8 mouse cellular contexts compared by ENCODE assay signal in the genomic region with DNA sequence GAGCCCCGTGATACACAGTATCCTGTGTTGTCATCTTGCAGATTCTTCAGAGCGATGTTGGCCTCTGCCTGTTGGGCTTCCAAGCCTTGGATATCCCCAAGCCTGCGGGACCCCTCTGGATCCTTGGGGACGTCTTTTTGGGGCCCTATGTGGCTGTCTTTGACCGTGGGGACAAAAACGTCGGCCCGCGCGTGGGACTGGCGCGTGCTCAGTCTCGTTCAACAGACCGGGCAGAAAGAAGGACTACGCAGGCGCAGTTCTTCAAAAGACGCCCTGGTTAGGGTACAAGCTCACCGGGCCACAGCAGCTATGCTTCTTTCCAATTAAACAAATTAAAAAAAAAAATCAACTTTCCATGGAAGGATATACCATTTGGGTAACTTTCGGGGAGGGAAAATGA. TPM values are rescaled to one million over a fixed set of nuclear protein-coding genes. Genes with fewer than 3 reads are reported as not detected.
DNase-seq lines count a peak whose midpoint lies in the region; ATAC-seq lines count a peak whose summit lies in the region.

No protein-coding gene starts in this region.

- 16% methylated on average over 19 of the region's 19 CpGs for WGBS in liver, embryonic 11.5 days
- 17% methylated on average over 19 of the region's 19 CpGs for WGBS in embryonic facial prominence, embryonic 11.5 days
- 7% methylated on average over 19 of the region's 19 CpGs for WGBS in midbrain, embryonic 13.5 days

- intact Hi-C loops in gastrocnemius, postnatal 36 days (cut with DNase I) = no loop called here

- no peaks in the 10 kb centered on the region for H3K9me3 ChIP-seq in liver, embryonic 11.5 days (ENCODE audit: control insufficient read depth, low read length)
- H3K9me3 ChIP-seq in embryonic facial prominence, embryonic 11.5 days (replicated peaks; ENCODE audit: control insufficient read depth, low read length) = no peaks in the 10 kb centered on the region
- H3K9me3 ChIP-seq in midbrain, embryonic 13.5 days = no peaks in the 10 kb centered on the region

- ATAC-seq in liver, embryonic 11.5 days (replicated peaks; ENCODE audit: low FRiP score) = no peak
- no peak for ATAC-seq in embryonic facial prominence, embryonic 11.5 days (replicated peaks; ENCODE audit: insufficient number of reproducible peaks, low FRiP score, low TSS enrichment, low read depth)
- ATAC-seq in midbrain, embryonic 13.5 days = no peak

- no peak overlapping the region for H3K27ac ChIP-seq in liver, embryonic 11.5 days (ENCODE audit: low read depth, low read length)
- no peak overlapping the region for H3K27ac ChIP-seq in embryonic facial prominence, embryonic 11.5 days (replicated peaks; ENCODE audit: low read depth, low read length)
- no peak overlapping the region for H3K27ac ChIP-seq in midbrain, embryonic 13.5 days

- H3K4me3 ChIP-seq in liver, embryonic 11.5 days (ENCODE audit: low read depth, low read length) = peak overlapping the region; percentile 20; the same call in 1 of the 2 replicates
- H3K4me3 ChIP-seq in embryonic facial prominence, embryonic 11.5 days (ENCODE audit: low read depth, low read length) = peak overlapping the region; percentile 23; the same call in 1 of the 2 replicates
- peak overlapping the region; percentile 65 for H3K4me3 ChIP-seq in midbrain, embryonic 13.5 days (replicated peaks)

- H3K27me3 ChIP-seq in liver, embryonic 11.5 days (replicated peaks; ENCODE audit: control insufficient read depth, insufficient read depth, low read length) = peaks cover 78% of the 10 kb centered on the region
- H3K27me3 ChIP-seq in embryonic facial prominence, embryonic 11.5 days (ENCODE audit: control insufficient read depth, insufficient read depth, low read length) = peaks cover 26% of the 10 kb centered on the region
- peaks cover 38% of the 10 kb centered on the region for H3K27me3 ChIP-seq in midbrain, embryonic 13.5 days

- DNase-seq in liver, embryonic 11.5 days (ENCODE audit: low spot score) = no peak
- no peak for DNase-seq in liver
- no peak for DNase-seq in embryonic facial prominence, embryonic 11.5 days (ENCODE audit: low spot score)
- peak; percentile 71 for DNase-seq in layer of hippocampus, adult 11-12 months (ENCODE audit: low spot score)
- no peak for DNase-seq in gastrocnemius, postnatal 36 days
- DNase-seq in thymus, postnatal 25 days = no peak
- DNase-seq in ovary, postnatal 36 days (ENCODE audit: low spot score) = no peak

- H3K36me3 ChIP-seq in liver, embryonic 11.5 days (ENCODE audit: control insufficient read depth, insufficient read depth, low read length) = no peaks in the 10 kb centered on the region
- no peaks in the 10 kb centered on the region for H3K36me3 ChIP-seq in embryonic facial prominence, embryonic 11.5 days (replicated peaks; ENCODE audit: control insufficient read depth, insufficient read depth, low read depth, low read length)
- H3K36me3 ChIP-seq in midbrain, embryonic 13.5 days = no peaks in the 10 kb centered on the region

- H3K9ac ChIP-seq in liver, embryonic 11.5 days (ENCODE audit: low read depth, low read length) = no peak overlapping the region
- peak overlapping the region; percentile 11; the same call in 1 of the 2 replicates for H3K9ac ChIP-seq in embryonic facial prominence, embryonic 11.5 days (replicated peaks; ENCODE audit: low read length)
- peak overlapping the region; percentile 58 for H3K9ac ChIP-seq in midbrain, embryonic 13.5 days (replicated peaks)

- H3K4me2 ChIP-seq in liver, embryonic 11.5 days = peak overlapping the region; percentile 45
- peak overlapping the region; percentile 32 for H3K4me2 ChIP-seq in embryonic facial prominence, embryonic 11.5 days (ENCODE audit: low read depth, low read length)
- peak overlapping the region; percentile 95 for H3K4me2 ChIP-seq in midbrain, embryonic 13.5 days (replicated peaks)

- H3K4me1 ChIP-seq in liver, embryonic 11.5 days (replicated peaks; ENCODE audit: control insufficient read depth, insufficient read depth, low read length) = peaks cover 3% of the 10 kb centered on the region; the same call in 1 of the 2 replicates
- peaks cover 4% of the 10 kb centered on the region for H3K4me1 ChIP-seq in embryonic facial prominence, embryonic 11.5 days (ENCODE audit: control insufficient read depth, insufficient read depth, low read length)
- peaks cover 42% of the 10 kb centered on the region for H3K4me1 ChIP-seq in midbrain, embryonic 13.5 days (replicated peaks)

RNA-seq across cellular contexts. Expression of a gene that starts 3.9 kb away (rescaled TPM):
- polyA plus RNA-seq in liver, embryonic 11.5 days (2014; fragmentation: Nextera tagmentation; extraction: Ambion mirVana) = 0.22 and 0.23 TPM in 2 replicates
- polyA plus RNA-seq in embryonic facial prominence, embryonic 11.5 days (2014; fragmentation: Nextera tagmentation; extraction: Ambion mirVana) = 0.32 and 0.39 TPM in 2 replicates
- polyA plus RNA-seq in midbrain, embryonic 13.5 days (2015; fragmentation: Nextera tagmentation; extraction: Ambion mirVana) = 3.7 and 4.4 TPM in 2 replicates
- total RNA-seq in gastrocnemius, postnatal 36 days (2021) = 1 to 10 TPM; 5.3 to 5.7 TPM

RNA-seq across cellular contexts. Expression of a gene that starts 14.3 kb away (rescaled TPM):
- 1.4 and 2.1 TPM in 2 replicates for polyA plus RNA-seq in liver, embryonic 11.5 days (2014; fragmentation: Nextera tagmentation; extraction: Ambion mirVana)
- 0.70 and 0.88 TPM in 2 replicates for polyA plus RNA-seq in embryonic facial prominence, embryonic 11.5 days (2014; fragmentation: Nextera tagmentation; extraction: Ambion mirVana)
- polyA plus RNA-seq in midbrain, embryonic 13.5 days (2015; fragmentation: Nextera tagmentation; extraction: Ambion mirVana) = 0.64 and 1.3 TPM in 2 replicates
- under 1 TPM; 0.30 to 0.54 TPM for total RNA-seq in gastrocnemius, postnatal 36 days (2021)

RNA-seq across cellular contexts. Expression of a gene that starts 32.8 kb away (rescaled TPM):
- 65.6 and 69.2 TPM in 2 replicates for polyA plus RNA-seq in liver, embryonic 11.5 days (2014; fragmentation: Nextera tagmentation; extraction: Ambion mirVana)
- polyA plus RNA-seq in embryonic facial prominence, embryonic 11.5 days (2014; fragmentation: Nextera tagmentation; extraction: Ambion mirVana) = 63.7 and 69.6 TPM in 2 replicates
- 71.3 and 74.9 TPM in 2 replicates for polyA plus RNA-seq in midbrain, embryonic 13.5 days (2015; fragmentation: Nextera tagmentation; extraction: Ambion mirVana)
- total RNA-seq in gastrocnemius, postnatal 36 days (2021) = 10 to 100 TPM; 28.9 to 31.1 TPM

RNA-seq across cellular contexts. Expression of a gene that starts 37.9 kb away (rescaled TPM):
- 119 and 128 TPM in 2 replicates for polyA plus RNA-seq in liver, embryonic 11.5 days (2014; fragmentation: Nextera tagmentation; extraction: Ambion mirVana)
- polyA plus RNA-seq in embryonic facial prominence, embryonic 11.5 days (2014; fragmentation: Nextera tagmentation; extraction: Ambion mirVana) = 56.3 and 61.4 TPM in 2 replicates
- polyA plus RNA-seq in midbrain, embryonic 13.5 days (2015; fragmentation: Nextera tagmentation; extraction: Ambion mirVana) = 38.7 and 40.1 TPM in 2 replicates
- 1 to 10 TPM; 5.6 to 6.7 TPM for total RNA-seq in gastrocnemius, postnatal 36 days (2021)

RNA-seq across cellular contexts. Expression of a gene that starts 54.6 kb away (rescaled TPM):
- polyA plus RNA-seq in liver, embryonic 11.5 days (2014; fragmentation: Nextera tagmentation; extraction: Ambion mirVana) = 0.05 TPM in 1 of 2 replicates, not detected in the other
- not detected in 2 replicates for polyA plus RNA-seq in embryonic facial prominence, embryonic 11.5 days (2014; fragmentation: Nextera tagmentation; extraction: Ambion mirVana)
- not detected in 2 replicates for polyA plus RNA-seq in midbrain, embryonic 13.5 days (2015; fragmentation: Nextera tagmentation; extraction: Ambion mirVana)
- total RNA-seq in gastrocnemius, postnatal 36 days (2021) = not detected

Comparison
In these comparisons a context has a peak if more than half of its experiments do, and no peak if none do; other contexts are left out.
1. H3K4me2 ChIP-seq: peak in every context shown above with its lines; median percentile 95 in midbrain, embryonic 13.5 days; 45 in liver, embryonic 11.5 days; 32 in embryonic facial prominence, embryonic 11.5 days.